Mouse (Mus musculus) stomach, embryonic 14.5 days (tissue): ENCODE data around the gene Romo1. TPM values are rescaled to one million over a fixed set of nuclear protein-coding genes. Genes with fewer than 3 reads are reported as not detected.
"Not testable (repeated sequence)": the region's sequence is repeated elsewhere in the genome, so short reads cannot be mapped to it uniquely, and the experiment has no call there.

ENCODE experiments used
- ATAC-seq: fragments of 200-750 bp; cut with Nextera tagmentation; 2 replicates; pipeline ENCODE4 v1.8.0; 2017; ENCODE audit warnings: low read depth, moderate TSS enrichment; ENCODE audit not compliant: insufficient number of reproducible peaks, insufficient read depth, low FRiP score
- H3K27ac ChIP-seq: fragments of 300-500 bp; sonication (generic); 2 replicates; pipeline ENCODE4 v1.5.1; 2014; ENCODE audit warnings: mild to moderate bottlenecking, low read length, moderate library complexity, mixed read lengths
- H3K27me3 ChIP-seq: fragments of 300-500 bp; sonication (generic); 2 replicates; pipeline ENCODE4 v1.6.1; 2014; ENCODE audit warnings: low read length, control low read depth, mixed read lengths; ENCODE audit not compliant: control insufficient read depth, insufficient read depth
- H3K36me3 ChIP-seq: fragments of 300-500 bp; sonication (generic); 2 replicates; pipeline ENCODE4 v1.6.1; 2014; ENCODE audit warnings: mild to moderate bottlenecking, control low read depth, low read length, moderate library complexity, mixed read lengths; ENCODE audit not compliant: control insufficient read depth, insufficient read depth
- H3K4me1 ChIP-seq: fragments of 300-500 bp; sonication (generic); 2 replicates; pipeline ENCODE4 v1.6.1; 2014; ENCODE audit warnings: low read length, control low read depth, mixed read lengths; ENCODE audit not compliant: control insufficient read depth, insufficient read depth
- H3K4me2 ChIP-seq: fragments of 300-500 bp; sonication (generic); replicated peaks from 2 replicates; pipeline ENCODE4 v1.6.1; 2014; ENCODE audit warnings: low read depth, low read length, control low read depth
- H3K4me3 ChIP-seq: fragments of 300-500 bp; sonication (generic); 2 replicates; pipeline ENCODE4 v1.5.1; 2014; ENCODE audit warnings: low read depth, low read length, control low read depth
- H3K9ac ChIP-seq: fragments of 300-500 bp; sonication (generic); replicated peaks from 2 replicates; pipeline ENCODE4 v1.6.1; 2014; ENCODE audit warnings: low read depth, mild to moderate bottlenecking, control low read depth, low read length, moderate library complexity, mixed read lengths
- H3K9me3 ChIP-seq: fragments of 300-500 bp; sonication (generic); 2 replicates; pipeline ENCODE4 v1.6.1; 2016; ENCODE audit warnings: low read depth, low read length, control low read depth; ENCODE audit not compliant: control insufficient read depth
- WGBS: fragments of 180-500 bp; shearing (Covaris S2); extraction: QIAGEN DNeasy Blood & Tissue Kit; methylation state at CpG from one replicate; pipeline ENCODE4 v1.1.7; 2014; 5-methylcytosine and 5-hydroxymethylcytosine counted together
- polyA plus RNA-seq: library from polyadenylated mRNA; unstranded; fragments of >200 nt; fragmentation: Nextera tagmentation; extraction: Ambion mirVana; gene quantifications from 2 replicates; pipeline ENCODE4 v1.2.1, GENCODE M21; 2014

Romo1 gene
- polyA plus RNA-seq = 380 and 418 TPM in 2 replicates

- under 1% methylated on average over 67 of the region's 70 CpGs for WGBS
- ATAC-seq = peak; percentile 96
- peak within 1 kb of the TSS; percentile 73 for H3K9ac ChIP-seq
Measured at GRCm38 (mm10) chr2:156143953-156144724, at the start of gene Romo1, which contains the start of gene Nfs1. Gene Romo1 (plus strand): TSS chr2:156144039. Gene Nfs1 (minus strand): TSS chr2:156144186.

GRCm38 (mm10) chr2:156110627-156111357 is 33.0 kb upstream of the Romo1 start:
- Histone ChIP-seq H3K27me3 (no peaks in the 10 kb centered on the region), H3K4me2 (peak overlapping the region; percentile 51), H3K36me3 (no peaks in the 10 kb centered on the region), H3K9me3 (no peaks in the 10 kb centered on the region), H3K9ac (peak overlapping the region; percentile 99), H3K27ac (peak overlapping the region; percentile 90), H3K4me3 (peak overlapping the region; percentile 97), H3K4me1 (peaks cover 10% of the 10 kb centered on the region; the same call in 1 of the 2 replicates)
- peak; percentile 69; the same call in 1 of the 2 replicates for ATAC-seq
- WGBS = under 1% methylated on average over 16 of the region's 16 CpGs

More at GRCm38 (mm10) chr2:156143953-156144724, at the start of gene Romo1, which contains the start of gene Nfs1:
- peak within 1 kb of the TSS; percentile 64 for H3K4me3 ChIP-seq
- peak within 1 kb of the TSS; percentile 82 for H3K4me2 ChIP-seq
- H3K27ac ChIP-seq = peak within 1 kb of the TSS; percentile 92
- H3K36me3 ChIP-seq = peaks cover 26% of the 10 kb centered on the region
- H3K4me1 ChIP-seq = peaks cover 5% of the 10 kb centered on the region; the same call in 1 of the 2 replicates
- H3K9me3 ChIP-seq = no peaks in the 10 kb centered on the region
- H3K27me3 ChIP-seq = no peaks in the 10 kb centered on the region

GRCm38 (mm10) chr2:156111358-156112079 is 32.3 kb upstream of the Romo1 start, which contains the start of the genes Cpne1 and Rbm12:
Gene Cpne1 (minus strand): TSS chr2:156111965.
Gene Rbm12 (minus strand): TSS chr2:156111978.
- under 1% methylated on average over 65 of the region's 74 CpGs for WGBS

GRCm38 (mm10) chr2:156112080-156112423 is 31.8 kb upstream of the Romo1 start:
- H3K4me2 ChIP-seq = peak overlapping the region; percentile 44
- H3K36me3 ChIP-seq, H3K4me1 ChIP-seq, H3K9me3 ChIP-seq, H3K27me3 ChIP-seq, ATAC-seq: not testable (repeated sequence)
- H3K4me3 ChIP-seq = peak overlapping the region; percentile 97
- H3K9ac ChIP-seq = peak overlapping the region; percentile 99; the same call in 1 of the 2 replicates
- H3K27ac ChIP-seq = peak overlapping the region; percentile 90; the same call in 1 of the 2 replicates
- WGBS = 20% methylated on average over 5 of the region's 5 CpGs

More at GRCm38 (mm10) chr2:156111358-156112079, 32.3 kb upstream of the Romo1 start, which contains the start of the genes Cpne1 and Rbm12:
- no peaks in the 10 kb centered on the region for H3K9me3 ChIP-seq
- peak within 1 kb of the TSS; percentile 99 for H3K9ac ChIP-seq
- no peaks in the 10 kb centered on the region for H3K27me3 ChIP-seq
- H3K4me3 ChIP-seq = peak within 1 kb of the TSS; percentile 97
- ATAC-seq = peak; percentile 90
- peak within 1 kb of the TSS; percentile 90 for H3K27ac ChIP-seq
- peaks cover 10% of the 10 kb centered on the region; the same call in 1 of the 2 replicates for H3K4me1 ChIP-seq
- no peaks in the 10 kb centered on the region for H3K36me3 ChIP-seq
- H3K4me2 ChIP-seq = peak within 1 kb of the TSS; percentile 51

- Histone ChIP-seq H3K36me3 (no peaks in the 10 kb centered on the region; the same call in 1 of the 2 replicates), H3K9me3 (no peaks in the 10 kb centered on the region), H3K4me1 (no peaks in the 10 kb centered on the region), H3K4me3 (no peak overlapping the region), H3K27ac (no peak overlapping the region), H3K27me3 (no peaks in the 10 kb centered on the region), H3K4me2 (no peak overlapping the region), H3K9ac (no peak overlapping the region)
- ATAC-seq = no peak
Measured at GRCm38 (mm10) chr2:156119566-156119965, 24.3 kb upstream of the Romo1 start.

GRCm38 (mm10) chr2:156123731-156124130 is 20.1 kb upstream of the Romo1 start:
- no peak for ATAC-seq
- no peaks in the 10 kb centered on the region for H3K27me3 ChIP-seq
- peaks cover 3% of the 10 kb centered on the region; the same call in 1 of the 2 replicates for H3K36me3 ChIP-seq
- H3K9ac ChIP-seq = no peak overlapping the region
- H3K27ac ChIP-seq = no peak overlapping the region
- no peaks in the 10 kb centered on the region for H3K9me3 ChIP-seq
- no peaks in the 10 kb centered on the region for H3K4me1 ChIP-seq
- H3K4me3 ChIP-seq = no peak overlapping the region
- H3K4me2 ChIP-seq = no peak overlapping the region
- WGBS = 87% methylated on average over 5 of the region's 5 CpGs

GRCm38 (mm10) chr2:156126992-156127391 is 16.8 kb upstream of the Romo1 start, which contains the start of gene Gm28036:
Gene Gm28036 (minus strand): TSS chr2:156127092.
- no peak for ATAC-seq
- no peaks in the 10 kb centered on the region for H3K4me1 ChIP-seq
- H3K27ac ChIP-seq = no peak within 1 kb of the TSS
- H3K9me3 ChIP-seq = no peaks in the 10 kb centered on the region
- no peak within 1 kb of the TSS for H3K4me2 ChIP-seq
- H3K36me3 ChIP-seq = peaks cover 3% of the 10 kb centered on the region; the same call in 1 of the 2 replicates
- no peak within 1 kb of the TSS for H3K4me3 ChIP-seq
- no peak within 1 kb of the TSS for H3K9ac ChIP-seq
- 93% methylated on average over 5 of the region's 5 CpGs for WGBS
- H3K27me3 ChIP-seq = no peaks in the 10 kb centered on the region

- 90% methylated on average over 5 of the region's 5 CpGs for WGBS
- no peak for ATAC-seq
- no peak overlapping the region for H3K9ac ChIP-seq
- no peaks in the 10 kb centered on the region for H3K36me3 ChIP-seq
- H3K9me3 ChIP-seq = no peaks in the 10 kb centered on the region
- no peak overlapping the region for H3K4me2 ChIP-seq
- H3K27ac ChIP-seq = no peak overlapping the region
- no peaks in the 10 kb centered on the region for H3K27me3 ChIP-seq
- no peak overlapping the region for H3K4me3 ChIP-seq
- no peaks in the 10 kb centered on the region for H3K4me1 ChIP-seq
Measured at GRCm38 (mm10) chr2:156134161-156134560, 9.7 kb upstream of the Romo1 start.
